Mouse (Mus musculus) liver, postnatal 0 days (tissue): Measurements from ENCODE around the gene Stk32c.

Experiments
- CTCF ChIP-seq: sonication (generic); IDR thresholded peaks from 2 replicates; pipeline ENCODE4 v1.5.1; 2016; ENCODE audit warnings: antibody characterized with exemption, low read depth
- EP300 ChIP-seq: IDR thresholded peaks from 2 replicates; pipeline ENCODE4 v1.6.1; 2016; ENCODE audit warnings: antibody characterized with exemption, low read depth, mild to moderate bottlenecking

DNA sequence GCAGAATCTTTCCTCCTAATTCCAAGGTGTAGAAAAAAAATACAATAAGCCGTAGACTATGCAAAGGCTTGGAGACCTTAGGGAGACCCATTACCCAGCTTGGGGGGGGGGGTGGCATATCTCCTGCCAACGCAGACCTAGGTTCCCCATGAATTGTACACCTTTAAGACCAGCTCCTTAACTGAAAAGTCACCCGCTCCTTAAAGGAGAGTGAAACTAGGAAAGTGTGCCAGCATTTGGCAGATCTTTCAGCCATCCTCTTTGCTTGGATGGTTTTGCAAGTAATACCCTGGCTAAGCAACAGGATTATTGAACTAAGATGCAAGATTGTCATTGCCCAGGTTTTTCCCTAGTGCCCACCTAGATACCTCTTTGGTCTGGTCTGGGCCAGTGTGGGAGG lies 644 bp upstream of the Stk32c start:
- TF ChIP-seq CTCF: no peak
- no peak for TF ChIP-seq EP300
